Mouse (Mus musculus): ENCODE data around the gene Mapk10.

- TF ChIP-seq POLR2A (IDR thresholded peaks at IDR 0.05; ENCODE audit: borderline replicate concordance, extremely low read depth, low read depth, low read length) (no peak), CTCF (IDR thresholded peaks at IDR 0.05; ENCODE audit: insufficient read depth, low read length) (no peak)
Measured at GRCm38 (mm10) chr5:102888482-102889162, 322.5 kb downstream of the Mapk10 start.
